Mouse (Mus musculus) brain, embryonic 14.5 days (tissue): ENCODE data around the gene Ikbkg. TPM values are rescaled to one million over a fixed set of nuclear protein-coding genes. Genes with fewer than 3 reads are reported as not detected.
"Not testable (repeated sequence)": the region's sequence is repeated elsewhere in the genome, so short reads cannot be mapped to it uniquely, and the experiment has no call there.

ENCODE experiments used
- DNase-seq: peaks from one replicate; pipeline ENCODE4 v3.0.0-alpha.2; 2011; ENCODE audit warnings: low read depth
- CTCF ChIP-seq: fragments of 200-500 bp; IDR thresholded peaks from 2 replicates; pipeline ENCODE4 v1.5.1; 2012; ENCODE audit warnings: inconsistent platforms, mild to moderate bottlenecking, moderate library complexity, borderline replicate concordance; ENCODE audit not compliant: insufficient read depth, insufficient read length; ENCODE audit errors: extremely low read depth
- POLR2A ChIP-seq: fragments of 200-500 bp; IDR thresholded peaks from 2 replicates; pipeline ENCODE4 v1.6.1; 2012; ENCODE audit warnings: mild to moderate bottlenecking, inconsistent platforms, borderline replicate concordance; ENCODE audit not compliant: poor library complexity, insufficient read depth, insufficient read length, severe bottlenecking; ENCODE audit errors: extremely low read depth
- polyA plus RNA-seq: library from polyadenylated mRNA; depleted of rRNA; stranded (reverse); fragments of >200 nt; gene quantifications from 2 replicates; pipeline ENCODE4 v1.2.3, GENCODE M21; 2012; rRNA removed

Gene Ikbkg
- polyA plus RNA-seq = 15.1 and 16.0 TPM in 2 replicates

DNA sequence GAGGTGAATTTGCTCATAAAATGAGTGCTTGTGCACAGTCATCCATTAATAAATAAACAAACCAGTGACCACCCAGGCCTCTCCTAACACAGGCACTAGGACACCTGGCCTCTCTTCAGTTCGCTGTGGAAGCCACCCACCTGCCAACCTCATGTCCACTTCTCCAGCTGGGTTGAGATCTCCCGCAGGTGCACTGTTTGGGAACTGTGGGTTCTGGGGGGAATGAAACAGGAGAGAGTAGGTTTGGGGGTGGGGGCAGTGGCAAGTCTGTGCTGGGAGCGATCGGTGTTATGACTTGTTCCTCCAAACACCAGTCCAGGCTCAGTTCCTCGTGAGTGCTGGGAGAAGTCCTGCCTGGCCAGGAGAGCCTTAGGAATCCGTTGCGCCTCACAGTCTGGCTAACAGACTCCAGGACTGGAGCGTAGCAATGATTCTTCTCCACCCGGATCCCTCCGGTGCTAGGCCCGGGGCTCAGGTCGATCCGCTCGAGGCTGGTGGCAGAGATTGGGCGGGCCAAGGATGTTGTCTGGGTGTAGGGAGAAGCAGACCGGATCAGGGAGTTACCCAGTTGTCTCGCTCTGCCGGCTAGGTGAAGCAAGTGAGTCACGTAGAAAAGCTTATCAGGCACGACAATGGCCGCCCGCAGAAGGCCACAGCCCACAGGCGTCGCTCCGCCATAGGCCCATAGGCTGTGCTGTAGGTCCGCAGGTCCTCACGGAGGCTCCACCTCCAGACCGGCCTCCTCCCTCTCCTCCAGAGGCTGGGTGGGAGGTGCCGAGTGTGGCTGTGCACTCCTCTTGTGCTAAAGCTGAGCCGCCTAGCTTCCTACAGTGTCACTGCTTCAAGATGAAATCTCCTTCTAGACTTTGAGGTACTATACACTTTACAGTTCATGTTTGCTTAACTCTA lies at the start of gene Ikbkg, which contains the start of gene Fam3a:
Ikbkg (plus strand) TSS at position 756 of the 909 bp plus-strand sequence.
Fam3a (minus strand) TSS at position 738 of the 909 bp plus-strand sequence.
- peak; percentile 95 for DNase-seq
- peak; percentile 35; the same call in 1 of the 2 replicates for TF ChIP-seq CTCF
- TF ChIP-seq POLR2A = peak; percentile 53; the same call in 1 of the 2 replicates

DNA sequence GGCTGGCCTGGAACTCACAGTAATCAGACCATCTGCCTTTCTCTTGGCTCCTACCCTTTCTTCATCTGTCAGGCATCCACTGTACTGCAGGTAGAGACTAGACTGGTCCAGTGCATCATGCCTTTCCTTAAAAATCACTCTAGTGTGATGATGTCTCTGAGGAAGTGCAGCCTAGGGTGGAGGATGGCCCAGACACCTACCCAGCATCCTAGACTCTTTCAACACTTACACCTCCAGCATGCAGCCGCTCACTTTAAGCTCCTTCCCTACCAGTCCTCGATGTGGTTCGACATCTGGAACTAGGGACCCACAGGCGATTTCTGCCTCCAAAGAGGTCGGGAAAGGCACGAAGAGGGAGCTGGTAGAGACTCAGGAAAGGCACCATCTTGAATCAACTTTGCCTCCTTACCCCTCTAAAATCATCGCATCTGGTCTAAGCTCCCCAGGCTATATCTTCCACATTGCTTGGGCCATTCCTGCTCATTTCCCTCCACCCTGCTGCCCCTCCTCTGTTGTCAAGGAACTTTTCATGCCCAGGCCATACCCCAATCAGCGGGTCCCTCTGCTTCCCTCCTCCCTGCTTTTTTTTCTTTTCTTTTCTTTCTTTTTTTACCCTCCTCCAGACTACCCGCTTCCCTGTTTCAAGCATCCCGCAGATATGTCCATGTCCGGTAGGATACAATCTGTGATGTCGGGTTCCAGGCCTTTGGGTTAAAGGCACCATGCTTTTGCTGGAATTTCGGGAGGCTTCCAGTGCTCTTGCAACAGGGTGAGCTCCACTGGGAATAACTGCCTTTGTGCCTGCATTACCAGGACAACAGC lies 40.2 kb upstream of the Ikbkg start:
- peak; percentile 15 for DNase-seq
- TF ChIP-seq POLR2A (no peak), CTCF (no peak)

DNA sequence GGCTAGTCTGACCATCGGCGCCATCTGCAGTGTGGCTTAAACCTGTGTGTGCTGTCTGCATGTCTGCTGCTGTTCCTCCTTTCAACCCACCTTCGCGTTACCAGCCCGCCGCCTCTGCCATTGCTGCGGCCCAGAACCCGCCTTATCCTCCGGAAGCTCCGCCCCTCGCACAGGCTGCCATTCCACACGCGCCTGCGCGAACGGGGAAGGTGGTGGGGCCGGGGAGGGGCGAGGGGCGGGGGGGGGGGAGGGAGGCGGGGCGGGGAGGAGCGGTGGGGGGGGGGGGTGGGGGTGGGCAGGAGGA lies 39.7 kb upstream of the Ikbkg start, which contains the start of gene Lage3:
Lage3 (minus strand) TSS at position 152 of the 304 bp plus-strand sequence.
- TF ChIP-seq POLR2A (peak; percentile 49; the same call in 1 of the 2 replicates), CTCF (no peak)
- peak; percentile 87 for DNase-seq

DNA sequence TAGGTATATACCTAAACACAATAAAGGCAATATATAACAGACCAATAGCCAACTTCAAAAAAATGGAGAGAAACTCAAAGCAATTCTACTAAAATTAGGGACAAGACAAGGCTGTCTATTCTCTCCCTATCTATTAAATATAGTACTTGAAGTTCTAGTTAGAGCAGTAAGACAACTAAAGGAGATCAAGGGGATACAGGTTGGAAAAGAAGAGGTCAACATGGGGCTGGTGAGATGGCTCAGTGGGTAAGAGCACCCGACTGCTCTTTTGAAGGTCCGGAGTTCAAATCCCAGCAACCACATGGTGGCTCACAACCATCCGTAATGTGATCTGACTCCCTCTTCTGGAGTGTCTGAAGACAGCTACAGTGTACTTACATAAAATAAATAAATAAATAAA lies 36.0 kb upstream of the Ikbkg start:
- not testable (repeated sequence) for DNase-seq

DNA sequence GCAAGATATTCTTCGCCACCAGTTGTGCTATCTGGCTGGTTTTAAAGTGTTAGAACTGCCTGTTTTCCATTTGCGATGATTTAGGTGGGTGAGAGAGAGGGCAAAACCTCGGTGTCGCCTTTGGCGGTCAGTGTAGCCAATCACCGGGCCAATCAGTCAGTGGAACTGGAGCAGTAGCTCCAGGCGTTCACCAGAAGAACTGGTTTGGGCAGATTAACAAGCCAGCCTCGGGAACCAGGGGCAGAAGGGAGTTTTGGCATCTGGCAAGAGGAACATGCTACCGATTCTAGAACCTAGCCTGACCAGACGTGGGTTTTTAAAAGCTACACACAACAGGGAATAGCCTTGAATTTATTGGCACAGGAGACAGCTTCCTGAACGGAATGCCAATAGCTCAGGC lies 33.9 kb upstream of the Ikbkg start:
- TF ChIP-seq POLR2A (no peak), CTCF (no peak)
- DNase-seq = no peak

DNA sequence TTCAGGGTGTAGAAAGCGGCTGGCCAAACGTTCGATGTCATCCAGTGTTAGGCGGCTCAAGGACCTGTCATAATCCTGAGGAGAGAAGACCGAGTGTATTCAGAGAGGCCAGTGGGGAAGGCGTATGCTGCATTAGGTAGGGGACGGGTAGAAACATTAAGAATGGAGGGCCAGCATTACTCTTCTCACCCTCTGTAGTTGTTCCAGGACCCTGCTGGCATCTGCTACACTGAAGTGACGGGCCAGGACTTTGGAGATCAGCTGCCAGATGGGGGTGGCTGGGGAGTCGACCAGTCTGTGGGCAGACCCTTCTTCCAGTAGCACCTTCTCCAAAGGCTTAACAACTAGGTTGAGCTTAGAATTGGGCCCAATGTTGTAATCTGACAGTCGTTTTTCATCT lies 25.6 kb upstream of the Ikbkg start:
- no peak for DNase-seq
- TF ChIP-seq CTCF (no peak), POLR2A (no peak)

DNA sequence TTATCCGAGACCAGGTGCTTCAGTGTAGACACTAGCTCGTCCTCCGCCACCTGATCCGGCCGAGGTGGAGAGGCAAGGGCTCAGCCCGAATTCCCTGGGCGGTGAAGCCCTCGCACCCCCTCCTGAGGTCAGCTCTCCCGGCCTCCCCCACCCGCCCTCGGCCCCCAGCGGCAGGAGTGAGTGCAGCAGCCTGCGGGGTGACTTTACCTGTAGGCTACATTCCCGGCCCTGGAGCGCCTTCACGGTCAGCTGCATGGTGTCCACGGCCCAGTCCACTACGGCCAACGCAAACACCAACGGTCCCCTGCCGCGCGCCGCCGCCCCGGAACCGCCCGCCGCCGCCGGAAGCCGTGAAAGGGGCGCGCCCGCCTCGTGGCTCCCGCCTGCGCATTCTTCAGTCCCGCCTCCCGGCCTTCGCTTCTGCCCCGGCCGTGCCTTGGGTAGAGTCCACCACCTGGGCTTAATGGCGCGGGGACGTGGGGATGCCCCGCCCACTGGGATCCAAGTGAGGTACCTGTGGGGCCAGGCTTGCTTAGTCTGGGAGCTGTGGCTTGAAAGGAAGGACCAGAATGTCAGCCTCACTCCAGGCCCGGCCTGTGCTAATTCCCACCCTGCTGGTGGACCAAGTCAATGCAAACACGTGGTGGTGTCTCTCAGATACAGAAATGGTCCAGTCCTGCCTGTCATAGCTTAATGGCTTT lies 24.7 kb upstream of the Ikbkg start:
- DNase-seq = peak; percentile 72
- TF ChIP-seq CTCF = peak; percentile 20; the same call in 1 of the 2 replicates
- TF ChIP-seq POLR2A = peak; percentile 39; the same call in 1 of the 2 replicates

DNA sequence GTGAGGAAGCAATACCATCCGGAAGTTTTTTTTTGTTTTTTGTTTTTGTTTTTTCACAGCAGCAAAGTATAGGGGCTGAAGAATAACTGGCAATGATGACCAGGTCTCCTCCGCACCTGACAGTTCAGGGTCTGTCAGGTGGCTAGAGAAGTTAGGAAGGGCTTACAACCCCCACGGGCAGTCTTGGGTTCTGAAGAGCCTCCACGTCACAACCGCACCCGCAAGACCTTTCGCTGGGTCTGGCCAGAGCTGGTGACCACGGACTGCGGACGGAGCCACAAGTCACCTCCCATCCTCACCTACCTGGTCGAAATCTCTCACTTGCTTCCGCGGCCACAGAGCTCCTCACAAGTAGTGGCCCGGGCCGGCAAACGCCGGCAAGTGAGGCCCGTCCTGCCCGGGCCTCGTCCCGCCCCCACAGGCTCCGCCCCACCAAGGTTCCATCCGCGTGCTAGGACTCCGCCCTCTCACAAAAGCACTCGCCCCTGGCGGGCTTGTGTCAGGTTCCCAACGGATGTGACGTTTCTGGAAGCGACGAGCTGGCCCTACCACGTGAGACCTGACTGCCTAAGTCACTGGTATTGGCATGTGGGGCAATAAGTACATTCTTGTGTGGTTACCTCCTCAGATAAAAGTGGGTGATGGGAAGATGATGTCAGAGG lies 20.1 kb upstream of the Ikbkg start, which contains the start of the genes Ubl4a and Slc10a3:
Ubl4a (minus strand) TSS at position 331 of the 662 bp plus-strand sequence.
Slc10a3 (minus strand) TSS at position 462 of the 662 bp plus-strand sequence.
- peak; percentile 94 for DNase-seq
- TF ChIP-seq POLR2A = peak; percentile 61; the same call in 1 of the 2 replicates
- no peak for TF ChIP-seq CTCF

DNA sequence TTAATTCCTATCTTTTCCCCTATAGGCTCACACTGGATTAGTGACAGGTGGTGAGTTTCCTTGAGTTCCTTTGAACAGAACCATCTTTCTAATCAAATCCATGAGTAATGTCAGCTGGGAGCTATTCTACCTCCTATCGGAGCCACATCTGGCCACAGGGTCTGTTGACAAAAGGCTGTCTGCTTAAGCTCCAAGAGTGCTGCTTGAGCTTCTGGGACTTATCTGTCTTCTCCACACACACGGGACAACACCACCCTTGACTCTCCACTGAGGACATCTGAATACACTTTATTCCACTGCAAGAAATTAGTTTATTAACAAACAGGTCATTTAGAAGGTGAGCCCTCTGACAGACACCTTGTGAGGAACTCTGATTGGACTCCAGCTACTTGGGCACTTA lies 8.6 kb upstream of the Ikbkg start:
- TF ChIP-seq CTCF (no peak), POLR2A (no peak)
- no peak for DNase-seq

DNA sequence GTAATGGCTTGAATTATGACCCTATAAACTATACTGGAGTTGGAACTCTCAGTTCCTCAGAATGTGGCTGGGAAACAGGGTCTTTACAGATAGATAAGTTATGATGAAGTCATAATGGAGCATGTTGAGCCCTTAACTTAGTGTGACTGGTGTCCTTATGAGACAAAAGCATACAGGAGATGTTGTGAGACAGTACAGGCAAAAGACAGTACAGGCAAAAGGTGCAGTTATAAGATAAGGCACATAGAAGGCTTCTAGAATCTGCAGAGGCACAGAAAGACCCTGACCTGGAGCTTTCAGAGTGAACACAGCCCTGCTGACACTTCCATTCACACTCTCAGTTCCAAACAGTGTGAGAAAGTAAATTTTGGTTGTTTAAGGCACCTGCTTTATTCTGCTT lies 4.9 kb upstream of the Ikbkg start:
- TF ChIP-seq CTCF (no peak), POLR2A (no peak)
- no peak for DNase-seq

DNA sequence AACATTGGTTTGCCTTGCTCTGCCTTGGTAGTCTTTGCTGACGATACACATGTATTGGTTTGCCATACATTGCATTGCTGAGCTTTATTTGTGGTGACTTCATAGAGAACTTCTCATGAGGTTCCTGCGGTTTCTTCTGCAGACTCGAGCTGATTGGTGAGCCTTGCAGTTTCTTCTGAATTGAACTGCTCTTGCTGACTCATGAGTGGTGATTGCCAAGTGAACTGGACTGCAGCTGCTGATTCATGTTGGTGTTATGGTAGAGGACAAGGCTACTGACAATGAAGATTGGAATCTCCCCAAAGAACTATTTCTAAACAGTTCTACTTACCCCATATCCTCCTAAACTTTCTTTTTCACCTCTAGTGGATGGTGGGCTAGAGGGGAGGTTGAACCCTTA lies 7.0 kb downstream of the Ikbkg start:
- DNase-seq = no peak
- no peak for TF ChIP-seq POLR2A
- TF ChIP-seq CTCF = no peak
